Mouse (Mus musculus) cerebellum, postnatal 36 days (tissue): ENCODE data around the gene Usp21.

Source experiments
- DNase-seq, 2 experiments: peaks; one replicate each; pipeline ENCODE4 v3.0.0; 2021 to 2022; ENCODE audit warnings: mixed read lengths in 2 of 2

Usp21 gene

DNA sequence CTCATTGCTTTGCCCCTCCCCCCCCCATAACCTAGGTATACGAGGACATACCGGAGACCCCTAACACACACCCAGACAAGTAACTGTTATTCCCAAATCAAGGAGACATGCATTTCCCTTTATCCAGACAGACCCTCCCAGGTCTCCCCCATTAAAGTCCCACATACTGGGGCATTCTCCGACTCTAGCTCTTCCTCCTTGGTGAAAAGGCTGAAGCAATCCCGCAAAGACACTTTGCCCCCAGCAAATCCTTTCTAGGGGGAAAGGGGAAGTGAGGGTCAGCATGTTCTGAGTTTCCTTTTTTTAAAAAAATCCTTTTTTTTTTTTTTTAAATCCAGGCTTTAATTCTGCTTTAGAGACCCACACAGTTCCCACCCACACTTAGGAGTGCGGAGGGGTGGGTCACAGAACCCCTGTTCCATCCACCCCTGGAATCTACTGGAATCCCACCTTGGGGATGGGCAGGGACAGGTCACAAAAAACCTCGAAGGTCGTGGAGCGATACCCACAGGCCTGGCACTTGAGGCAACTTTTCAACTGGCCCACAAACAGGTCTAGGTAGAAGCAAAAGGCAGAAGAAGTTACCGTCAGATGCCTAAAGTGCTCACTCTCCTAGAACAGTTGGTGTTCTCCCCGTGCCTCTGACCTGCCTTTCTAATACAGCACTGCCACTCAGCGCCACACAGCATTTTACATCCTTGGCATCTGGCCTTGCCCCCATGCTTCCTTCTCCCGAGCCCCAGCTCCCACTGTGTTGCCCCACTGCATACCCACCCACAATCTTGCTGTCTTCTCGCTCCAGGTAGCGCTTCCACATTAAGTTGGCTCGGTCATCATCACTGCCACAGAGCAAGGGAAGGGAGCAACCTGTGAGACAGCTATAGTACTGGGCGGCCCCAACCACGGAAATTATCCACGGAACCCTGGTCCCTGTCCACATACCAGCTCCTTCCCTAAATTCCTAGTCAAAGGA, 4.3 kb downstream of the Usp21 start:
- peak in 1 of 2 experiments; percentile 2 for DNase-seq

GRCm38 (mm10) chr1:171282086-171282805, 5.5 kb downstream of the Usp21 start:
- DNase-seq: no peak

- DNase-seq: peak; percentile 77 to 80
Measured at GRCm38 (mm10) chr1:171281528-171281923, 6.3 kb downstream of the Usp21 start.

- DNase-seq: peak; percentile 90 to 92
Measured at GRCm38 (mm10) chr1:171280916-171281527, 6.8 kb downstream of the Usp21 start, which contains the start of gene Ppox. Gene Ppox, minus strand, starts transcription at chr1:171281186.

GRCm38 (mm10) chr1:171280250-171280915, 7.4 kb downstream of the Usp21 start:
- DNase-seq: no peak

DNA sequence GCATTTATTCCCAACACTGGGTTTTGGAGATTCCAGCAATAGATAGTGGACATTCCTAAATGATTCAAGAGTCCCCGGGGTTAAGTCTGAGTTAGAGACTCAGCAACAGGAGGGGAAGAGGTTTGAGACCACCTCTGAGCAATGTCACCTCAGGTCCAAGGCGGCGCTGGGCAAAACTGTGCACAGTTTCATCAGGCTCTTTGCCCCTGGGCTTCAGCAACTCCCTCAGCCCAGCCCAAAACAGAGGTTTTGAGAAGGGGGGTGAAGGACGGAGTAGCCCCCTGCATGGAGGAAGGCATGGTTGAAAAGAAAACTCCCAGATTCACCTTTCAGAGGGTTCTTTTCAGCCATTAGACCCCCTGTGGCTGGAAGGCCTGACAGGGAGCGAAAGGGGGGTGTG, 8.1 kb downstream of the Usp21 start:
- DNase-seq: no peak

DNA sequence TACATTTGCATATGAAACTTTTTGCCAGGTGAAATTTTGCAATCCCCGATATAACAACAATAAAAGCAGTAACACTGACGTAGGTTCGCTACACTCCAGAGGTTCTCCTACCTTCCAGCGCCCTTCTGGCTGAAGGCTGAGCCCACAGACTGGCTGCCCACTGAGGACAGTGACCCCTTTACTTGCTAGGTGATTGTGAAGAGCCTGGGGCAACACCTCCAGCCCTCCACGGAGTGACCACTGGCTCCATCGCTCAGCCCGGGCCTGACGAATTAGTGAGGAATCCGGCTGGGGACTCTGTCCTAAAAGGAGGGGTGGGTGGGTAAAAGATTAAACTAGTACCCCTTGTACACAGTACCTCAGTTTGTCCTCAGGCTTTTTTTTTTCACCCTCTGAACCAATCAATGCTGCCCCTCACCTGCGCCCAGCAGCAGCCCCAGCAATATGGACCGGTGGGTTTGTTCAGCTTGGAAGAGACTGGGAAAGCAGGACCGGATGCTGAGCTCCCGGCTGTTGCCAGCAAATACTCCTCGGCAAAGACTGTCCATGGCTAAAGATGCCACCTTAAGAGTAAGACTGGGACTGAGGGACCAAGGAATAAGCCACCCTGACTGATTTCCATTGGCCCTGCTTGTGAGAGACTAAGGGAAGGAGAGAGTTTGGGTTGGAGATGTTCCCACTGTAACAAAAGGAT, 8.6 kb downstream of the Usp21 start:
- no peak for DNase-seq

DNA sequence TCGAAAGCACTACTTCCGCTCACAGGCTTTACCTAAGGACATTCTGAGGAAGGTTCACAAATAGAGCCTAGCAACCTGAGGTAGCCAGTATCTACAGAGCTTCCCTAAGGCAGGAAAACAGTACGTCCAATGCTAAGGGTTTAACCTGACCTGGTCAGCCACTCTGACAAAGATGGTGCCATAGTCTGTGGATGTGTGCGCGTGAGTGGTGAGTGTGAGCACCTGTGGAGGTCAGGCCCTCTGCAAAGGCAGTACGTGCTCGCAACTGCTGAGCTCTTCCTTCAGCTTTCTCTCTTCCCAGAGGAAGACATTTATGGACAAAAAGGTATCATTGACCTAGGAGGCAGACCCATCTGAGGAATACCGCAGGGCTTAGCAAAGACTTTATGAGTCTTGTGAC, 9.4 kb downstream of the Usp21 start:
- no peak for DNase-seq

DNA sequence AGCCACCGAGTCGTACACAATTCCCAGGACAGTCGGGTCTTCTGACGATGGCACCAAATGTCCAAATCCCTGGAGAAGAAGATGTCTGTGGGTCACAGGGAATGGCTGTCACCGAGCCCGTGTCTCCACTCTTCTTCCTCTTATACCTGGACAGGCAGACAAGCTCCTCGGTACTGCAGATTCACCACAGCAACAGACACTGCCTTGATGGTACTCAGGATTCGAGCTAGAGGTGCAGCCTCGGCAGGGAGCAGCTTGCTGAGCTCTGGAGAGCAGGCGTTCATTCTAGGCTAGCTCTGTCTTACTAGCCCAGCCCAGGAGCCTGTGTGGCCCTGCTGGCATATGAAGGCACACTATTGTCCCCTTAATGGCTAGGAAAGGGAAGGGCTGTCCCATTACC, 10.1 kb downstream of the Usp21 start:
- no peak for DNase-seq

DNA sequence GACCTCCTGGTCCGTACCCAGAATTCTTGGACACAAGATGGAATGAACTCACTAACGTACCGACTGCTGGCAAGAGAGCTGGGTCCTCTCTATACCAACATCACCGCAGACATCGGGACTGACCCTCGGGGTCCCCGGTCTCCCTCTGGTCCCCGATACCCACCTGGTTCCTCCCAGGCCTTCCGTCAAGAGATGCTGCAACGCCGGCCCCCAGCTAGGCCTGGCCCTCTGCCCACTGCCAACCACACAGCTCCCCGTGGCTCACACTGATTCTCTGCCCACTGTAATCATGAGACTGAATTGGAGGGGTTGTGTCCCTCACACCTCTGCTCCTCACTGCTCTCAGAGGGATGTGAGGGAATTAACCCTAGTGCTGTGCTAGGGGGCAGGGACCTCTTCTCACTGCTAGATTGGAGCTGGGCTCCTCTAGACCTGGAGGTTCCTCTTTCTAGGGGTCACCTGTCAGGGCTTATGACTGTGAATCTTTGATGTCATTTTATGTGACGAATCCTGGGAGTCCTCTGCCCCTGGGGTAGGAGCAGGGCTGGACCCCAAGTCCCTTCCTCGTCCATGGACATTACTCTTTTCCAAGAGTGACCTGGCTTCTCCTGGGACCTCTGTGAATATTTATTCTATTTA, 11.6 kb downstream of the Usp21 start:
- no peak for DNase-seq

DNA sequence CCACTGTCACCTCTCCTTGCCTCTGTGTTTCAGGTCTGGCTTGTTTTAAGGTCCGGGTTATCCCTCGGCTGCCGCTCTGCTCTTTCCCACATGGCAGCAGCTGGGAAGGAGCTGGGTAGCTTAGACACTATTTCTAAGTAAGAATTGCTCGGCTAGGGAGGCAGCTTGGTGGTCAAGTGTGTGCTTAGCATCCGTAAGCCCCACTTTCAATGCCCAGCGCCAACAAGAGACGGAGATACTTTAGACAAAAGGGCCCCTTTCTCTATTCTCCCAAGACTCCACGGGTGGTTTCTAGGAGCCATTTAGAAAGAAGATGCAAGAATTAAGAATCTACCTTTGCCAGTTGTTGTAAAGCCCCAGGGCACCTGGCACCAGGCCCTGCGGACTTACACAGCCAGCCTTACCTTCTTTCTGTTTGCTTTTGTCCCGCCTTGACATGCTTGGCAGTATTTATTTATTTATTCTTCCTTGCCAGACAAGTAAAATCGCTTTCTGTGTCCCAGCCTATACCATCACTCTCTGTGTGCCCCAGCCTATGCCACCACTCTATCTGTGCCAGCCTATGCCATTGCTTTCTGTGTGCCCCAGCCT, 12.6 kb downstream of the Usp21 start:
- no peak for DNase-seq

- no peak for DNase-seq
Measured at GRCm38 (mm10) chr1:171274171-171274570, 13.6 kb downstream of the Usp21 start.

GRCm38 (mm10) chr1:171272086-171272485, 15.7 kb downstream of the Usp21 start:
- DNase-seq: no peak

- no peak for DNase-seq
Measured at GRCm38 (mm10) chr1:171271622-171272021, 16.2 kb downstream of the Usp21 start.

- DNase-seq: no peak
Measured at GRCm38 (mm10) chr1:171271196-171271595, 16.6 kb downstream of the Usp21 start.

DNA sequence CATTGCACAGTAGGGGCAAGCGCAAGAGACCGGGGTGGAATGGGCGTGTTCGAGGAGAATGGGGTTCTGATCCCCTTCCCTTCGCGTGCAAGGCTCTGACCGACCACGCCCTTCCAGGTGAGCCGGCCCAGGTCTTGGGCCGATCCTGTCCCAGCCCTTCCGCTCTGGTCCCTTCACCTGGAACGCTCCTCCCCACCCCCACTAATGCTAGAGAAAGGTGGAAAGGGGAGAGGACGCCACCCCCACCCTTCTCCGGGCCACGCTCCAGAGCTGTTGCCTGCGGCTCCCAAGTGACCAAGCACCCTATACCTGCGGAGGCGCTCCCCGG, 17.3 kb downstream of the Usp21 start:
- peak in 1 of 2 experiments; percentile 40 for DNase-seq

DNA sequence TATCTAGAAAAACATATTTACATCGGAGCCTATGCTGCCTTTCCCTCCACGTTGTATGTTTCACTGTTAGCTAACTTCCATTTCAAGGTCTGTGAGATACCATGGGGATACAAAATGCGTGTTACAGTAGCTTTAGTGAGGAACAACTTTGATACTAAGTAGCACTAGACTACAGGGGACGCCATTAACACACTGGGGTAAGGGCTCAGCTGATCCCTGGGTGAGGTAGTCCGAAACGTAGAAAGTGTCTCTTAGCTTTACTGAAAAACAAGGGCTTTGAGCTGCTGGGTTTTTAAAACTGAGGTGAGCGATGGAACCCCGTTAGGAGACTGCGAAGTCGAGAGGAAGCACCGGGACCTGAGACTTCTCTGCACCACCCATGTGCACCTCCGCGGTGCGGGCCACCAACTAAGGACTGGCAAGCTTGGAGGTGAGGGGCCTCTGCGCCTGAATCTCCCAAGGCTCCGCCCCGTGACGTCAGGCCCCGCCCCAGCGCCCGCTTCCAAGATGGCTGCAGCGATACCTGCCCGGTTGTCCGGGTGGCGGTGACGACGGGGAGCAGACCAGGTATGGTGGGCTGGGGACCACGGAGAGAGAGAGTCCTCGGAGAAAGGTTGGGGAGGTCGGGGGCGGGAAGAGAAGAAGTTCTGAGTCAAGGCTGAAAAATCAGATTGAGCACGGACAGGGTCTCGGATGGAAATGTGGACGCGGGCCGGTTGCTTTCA, 17.8 kb downstream of the Usp21 start, which contains the start of gene B4galt3:
Gene B4galt3, plus strand, starts transcription at position 481 of the 725 bp plus-strand sequence.
- peak; percentile 98 to 99 for DNase-seq

- no peak for DNase-seq
Measured at GRCm38 (mm10) chr1:171268341-171268740, 19.4 kb downstream of the Usp21 start.

DNA sequence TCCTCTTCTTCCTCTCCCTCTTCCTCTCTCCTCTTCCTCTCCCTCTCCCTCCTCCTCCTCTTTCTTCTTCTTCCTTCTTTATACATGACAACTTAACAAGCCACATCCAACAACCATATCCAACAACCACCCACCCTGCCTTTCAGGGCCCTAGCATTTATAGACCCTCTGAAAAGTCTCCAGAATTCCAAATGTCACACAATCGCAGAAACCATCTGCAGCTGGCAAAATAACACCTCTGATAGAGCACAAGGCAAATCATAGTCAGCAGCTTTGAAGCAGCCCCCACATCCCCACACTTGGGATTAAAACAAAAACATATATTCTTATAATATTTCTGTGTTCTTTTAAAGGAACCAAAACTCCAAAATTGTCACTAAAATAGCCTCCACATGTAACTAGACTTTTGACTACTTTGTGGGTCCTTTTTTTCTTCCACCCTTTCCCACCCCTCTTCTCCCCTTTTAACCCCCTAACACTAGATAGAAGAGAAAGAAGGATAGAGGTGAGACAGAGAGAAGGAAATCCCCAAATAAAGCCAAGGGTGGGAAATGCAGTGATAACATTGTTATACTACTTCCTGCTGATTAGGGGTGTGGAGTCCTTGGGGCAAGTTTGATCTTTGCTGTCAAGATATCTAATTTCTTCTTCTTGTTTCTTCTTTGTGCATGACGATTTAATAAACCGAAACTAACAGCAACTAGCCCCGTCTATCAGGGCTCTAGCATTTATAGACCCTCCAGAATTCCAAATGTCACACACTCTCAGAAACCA, 21.6 kb downstream of the Usp21 start:
- no peak for DNase-seq
